Mouse (Mus musculus) E14TG2a.4 (cell line): ENCODE results near the gene Timm44.

Experiments used
- H3K27me3 ChIP-seq: 2 replicates; pipeline ENCODE4 v1.6.1; 2014; ENCODE audit warnings: low read length, control low read depth; ENCODE audit not compliant: insufficient read depth
- H3K36me3 ChIP-seq: 2 replicates; pipeline ENCODE4 v1.6.1; 2014; ENCODE audit warnings: low read length, control low read depth; ENCODE audit not compliant: insufficient read depth
- H3K4me1 ChIP-seq: replicated peaks from 2 replicates; pipeline ENCODE4 v1.6.1; 2014; ENCODE audit warnings: low read depth, low read length, control low read depth
- H3K4me3 ChIP-seq: replicated peaks from 2 replicates; pipeline ENCODE4 v1.5.1; 2014; ENCODE audit warnings: mild to moderate bottlenecking, low read length
- H3K9me3 ChIP-seq: 2 replicates; pipeline ENCODE4 v1.6.1; 2014; ENCODE audit warnings: low read length, control low read depth
- CTCF ChIP-seq: conservative IDR thresholded peaks from 2 replicates; pipeline ENCODE4 v1.5.1; 2014; ENCODE audit warnings: low read length
- NANOG ChIP-seq: IDR thresholded peaks from 2 replicates; pipeline ENCODE4 v1.6.1; 2014; ENCODE audit warnings: borderline replicate concordance, low read length, mixed read lengths
- POU5F1 ChIP-seq: IDR thresholded peaks from 2 replicates; pipeline ENCODE4 v1.6.1; 2014; ENCODE audit warnings: low read length, borderline replicate concordance

Timm44 gene

DNA sequence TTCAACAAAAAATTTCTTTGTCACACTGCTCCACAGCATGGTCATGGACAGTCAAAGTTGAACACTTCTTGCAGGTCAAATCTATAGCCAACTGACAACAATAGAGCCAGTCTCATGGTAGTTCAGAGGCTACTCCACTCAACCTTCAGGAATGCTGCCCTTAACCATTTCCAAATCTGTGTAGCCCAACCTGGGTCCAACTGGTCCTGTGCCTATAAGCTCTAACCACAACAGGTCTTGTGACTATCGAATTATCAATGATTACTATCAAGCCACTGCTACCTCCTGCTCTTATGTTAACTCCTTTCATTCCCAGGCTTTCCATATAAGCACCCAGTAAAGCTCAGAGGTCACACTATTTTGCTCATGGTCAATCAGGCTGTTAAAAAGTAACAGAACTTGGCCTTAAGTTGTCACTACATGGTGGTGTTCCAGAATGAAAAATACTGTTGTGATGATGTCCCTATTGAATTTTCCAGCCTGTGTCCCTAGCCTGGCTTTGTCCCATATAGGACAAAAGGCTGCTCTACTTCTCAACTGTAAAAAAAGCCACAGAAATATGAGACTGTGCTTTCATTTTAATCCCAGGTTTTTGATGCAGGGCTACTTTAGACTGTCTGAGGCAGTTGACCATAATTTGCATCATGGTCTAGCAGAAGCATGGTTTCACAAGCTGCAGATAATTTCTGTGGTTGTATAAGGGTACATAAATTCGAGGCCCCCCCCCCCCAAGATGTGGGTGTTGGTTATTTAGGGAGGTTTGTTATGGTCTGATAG, 43.3 kb upstream of the Timm44 start:
- H3K9me3 ChIP-seq, result no peaks in the 10 kb centered on the region
- peaks cover 54% of the 10 kb centered on the region for H3K36me3 ChIP-seq
- TF ChIP-seq NANOG (no peak), CTCF (no peak), POU5F1 (no peak)
- no peak overlapping the region for H3K4me3 ChIP-seq
- peaks cover 58% of the 10 kb centered on the region for H3K4me1 ChIP-seq
- H3K27me3 ChIP-seq, result no peaks in the 10 kb centered on the region

DNA sequence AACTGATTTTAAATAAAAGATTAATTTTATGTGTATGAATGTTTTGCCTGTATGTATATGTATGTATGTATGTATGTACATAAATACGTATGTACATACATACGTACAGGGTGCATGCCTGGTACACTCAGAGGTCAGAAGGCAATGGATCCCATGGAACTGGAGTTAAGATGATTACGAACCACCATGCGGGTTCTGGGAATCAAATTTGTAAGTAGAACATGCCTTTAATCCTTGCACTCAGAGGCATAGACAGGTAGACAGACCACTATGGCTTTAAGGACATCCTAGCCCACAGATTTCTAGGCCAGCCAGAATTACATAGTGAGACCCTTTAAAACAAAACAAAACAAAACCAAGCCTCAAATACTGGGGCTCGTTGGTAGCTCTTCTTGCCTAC, 42.4 kb upstream of the Timm44 start:
- Histone ChIP-seq H3K27me3 (no peaks in the 10 kb centered on the region), H3K9me3 (no peaks in the 10 kb centered on the region), H3K36me3 (peaks cover 48% of the 10 kb centered on the region), H3K4me3 (no peak overlapping the region), H3K4me1 (peaks cover 58% of the 10 kb centered on the region)
- TF ChIP-seq POU5F1 (no peak), NANOG (no peak), CTCF (no peak)

DNA sequence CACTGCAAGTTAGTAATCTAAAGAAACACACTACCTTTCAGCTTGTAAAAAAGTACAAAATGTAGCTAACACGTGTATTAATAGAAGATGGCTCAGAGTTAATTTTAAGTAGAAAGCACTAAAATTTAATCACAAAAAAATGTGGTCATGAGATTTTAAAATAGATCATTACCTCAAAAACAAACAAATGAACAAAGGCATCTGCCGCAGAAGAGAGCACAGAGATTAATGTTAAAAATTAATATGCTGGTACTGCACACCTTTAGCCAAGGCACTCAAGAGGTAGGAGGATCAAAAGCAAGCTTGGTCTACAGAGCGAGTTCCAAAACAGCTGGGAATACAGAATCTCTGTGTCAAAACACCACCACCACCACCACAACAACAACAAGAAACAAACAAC, 39.1 kb upstream of the Timm44 start:
- TF ChIP-seq CTCF, result no peak
- no peak for TF ChIP-seq NANOG
- TF ChIP-seq POU5F1, result no peak
- Histone ChIP-seq H3K27me3 (no peaks in the 10 kb centered on the region), H3K36me3 (peaks cover 42% of the 10 kb centered on the region), H3K4me1 (peaks cover 34% of the 10 kb centered on the region), H3K9me3 (no peaks in the 10 kb centered on the region), H3K4me3 (no peak overlapping the region)

DNA sequence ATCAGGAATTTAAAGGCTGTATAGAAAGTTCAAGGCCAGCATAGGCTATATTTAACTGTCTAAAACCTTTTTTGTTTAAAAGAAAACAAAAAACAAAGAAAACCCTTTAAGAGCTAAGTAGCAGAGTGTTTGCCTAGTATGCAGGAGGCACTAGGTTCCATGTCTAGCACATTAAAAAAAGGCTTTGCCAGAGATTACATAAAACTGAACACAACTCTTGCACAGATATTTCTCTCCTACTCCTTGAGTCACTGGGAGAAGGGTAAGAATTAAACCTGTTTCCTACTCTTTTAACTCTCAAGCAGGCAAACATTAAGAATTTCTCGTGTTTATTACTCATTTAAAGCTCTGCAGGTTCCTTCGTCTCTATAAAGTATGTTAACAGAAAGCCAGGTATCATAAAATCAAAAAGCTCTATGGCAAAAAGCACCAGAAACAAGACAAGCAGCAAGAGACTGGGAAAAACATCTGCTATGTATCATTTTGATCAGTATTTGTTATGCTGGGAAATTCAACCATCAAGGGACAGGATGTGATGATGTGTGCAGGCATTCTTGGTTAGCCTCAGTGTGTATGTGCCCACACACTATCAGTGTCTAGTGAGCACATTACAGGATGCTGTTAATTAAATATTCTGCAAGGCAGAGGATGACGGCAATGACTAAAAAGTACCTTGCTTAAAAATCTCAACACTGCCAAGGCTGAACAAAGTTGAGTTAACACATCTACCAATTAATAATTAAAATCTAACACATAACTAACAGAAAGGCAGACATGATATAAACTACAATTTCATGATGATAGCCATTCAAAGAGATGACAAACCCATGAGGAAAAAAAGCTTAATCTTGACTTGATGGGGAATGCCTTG, 37.8 kb upstream of the Timm44 start:
- Histone ChIP-seq H3K9me3 (no peaks in the 10 kb centered on the region), H3K36me3 (peaks cover 43% of the 10 kb centered on the region), H3K27me3 (no peaks in the 10 kb centered on the region), H3K4me1 (peaks cover 23% of the 10 kb centered on the region), H3K4me3 (no peak overlapping the region)
- TF ChIP-seq NANOG (no peak), CTCF (no peak), POU5F1 (no peak)

DNA sequence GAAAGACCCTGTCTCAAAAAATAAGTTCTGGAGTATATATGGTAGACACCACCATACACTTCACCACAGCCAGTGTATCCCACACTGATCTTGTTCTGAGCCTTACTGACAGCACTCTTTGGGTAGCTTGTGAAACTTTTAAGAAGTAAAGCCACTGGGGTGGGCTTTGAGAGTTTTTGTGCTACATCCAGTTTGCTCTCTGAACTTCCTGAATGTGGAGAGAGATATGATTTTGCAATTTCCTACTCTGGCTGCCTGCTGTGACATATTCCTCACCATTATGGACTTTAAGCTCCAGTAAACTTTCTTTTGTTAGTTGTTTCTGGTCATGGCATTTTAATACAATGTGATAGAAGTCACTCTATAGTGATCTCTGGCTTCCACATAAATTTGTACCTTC, 36.4 kb upstream of the Timm44 start:
- Histone ChIP-seq H3K36me3 (peaks cover 53% of the 10 kb centered on the region), H3K4me3 (no peak overlapping the region), H3K27me3 (no peaks in the 10 kb centered on the region), H3K9me3 (no peaks in the 10 kb centered on the region), H3K4me1 (peaks cover 20% of the 10 kb centered on the region)
- no peak for TF ChIP-seq POU5F1
- TF ChIP-seq NANOG, result no peak
- TF ChIP-seq CTCF, result no peak

DNA sequence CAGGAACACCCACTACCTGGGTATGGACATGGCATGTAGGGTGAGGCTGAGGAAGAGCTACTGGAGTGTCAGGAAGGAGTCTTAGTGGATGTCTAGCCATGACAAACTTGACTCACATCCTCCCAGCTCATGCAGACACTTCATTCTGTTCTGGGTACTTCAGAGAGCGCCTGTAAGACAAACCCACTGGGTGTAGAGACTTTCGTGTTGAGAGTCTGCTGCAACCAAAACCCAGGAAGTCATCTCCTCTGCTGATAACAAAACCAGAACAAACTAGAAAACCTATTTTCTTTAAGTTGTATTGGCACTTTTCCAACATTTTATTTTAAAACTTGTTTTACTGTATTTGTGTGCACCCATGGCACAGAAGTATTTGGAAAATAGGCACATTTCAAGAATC, 30.1 kb upstream of the Timm44 start:
- TF ChIP-seq CTCF, result no peak
- no peak for TF ChIP-seq POU5F1
- TF ChIP-seq NANOG, result no peak

DNA sequence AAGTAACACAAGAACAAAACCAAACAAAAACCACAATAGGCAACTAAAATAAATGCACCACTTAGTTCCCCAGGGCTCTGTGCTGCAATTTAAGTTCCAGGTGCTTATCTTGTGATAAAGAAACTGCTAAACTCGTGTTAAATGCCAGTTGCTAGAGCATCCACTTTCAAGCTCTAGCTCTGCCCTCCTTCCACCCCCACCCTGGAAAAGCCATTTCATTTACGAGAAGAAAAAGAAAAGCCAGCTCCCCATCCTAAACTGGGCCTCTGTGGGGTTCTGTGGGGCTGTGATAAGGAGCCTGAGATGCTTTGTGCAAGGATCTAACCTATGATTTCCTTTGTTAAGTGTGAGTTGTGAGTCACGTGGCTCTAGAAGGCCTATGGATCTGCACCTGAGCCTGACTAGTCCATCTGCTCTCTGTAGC, 28.4 kb upstream of the Timm44 start:
- H3K4me1 ChIP-seq, result peaks cover 17% of the 10 kb centered on the region
- peaks cover 99% of the 10 kb centered on the region for H3K36me3 ChIP-seq
- no peaks in the 10 kb centered on the region for H3K27me3 ChIP-seq
- H3K9me3 ChIP-seq, result no peaks in the 10 kb centered on the region
- no peak for TF ChIP-seq POU5F1
- no peak for TF ChIP-seq CTCF
- no peak for TF ChIP-seq NANOG
- no peak overlapping the region for H3K4me3 ChIP-seq

More for the DNA sequence above, 30.1 kb upstream of the Timm44 start:
- Histone ChIP-seq H3K9me3 (no peaks in the 10 kb centered on the region), H3K4me3 (no peak overlapping the region), H3K27me3 (no peaks in the 10 kb centered on the region), H3K4me1 (peaks cover 7% of the 10 kb centered on the region; the same call in 1 of the 2 replicates), H3K36me3 (peaks cover 100% of the 10 kb centered on the region)

DNA sequence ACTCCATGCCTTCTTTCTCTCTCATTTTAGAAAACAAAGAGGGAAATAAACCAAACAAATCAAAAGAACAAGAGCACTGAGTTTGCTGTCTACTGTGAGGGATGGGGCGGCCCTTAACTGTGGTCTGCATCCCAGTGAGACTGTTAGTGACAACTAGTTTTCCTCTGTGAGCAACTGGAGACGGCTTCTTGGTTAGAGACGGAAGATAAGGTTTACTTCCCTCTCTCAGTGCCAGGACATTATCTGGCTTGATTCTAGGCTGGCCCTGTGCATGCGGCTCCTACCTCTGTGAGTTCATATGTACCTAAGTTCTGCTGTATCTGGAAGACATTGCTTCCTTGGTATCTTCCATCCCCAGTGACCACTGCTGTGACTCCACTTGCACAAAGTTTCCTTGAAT, 22.1 kb upstream of the Timm44 start:
- no peaks in the 10 kb centered on the region for H3K9me3 ChIP-seq
- no peaks in the 10 kb centered on the region for H3K27me3 ChIP-seq
- peaks cover 98% of the 10 kb centered on the region for H3K36me3 ChIP-seq
- H3K4me1 ChIP-seq, result peaks cover 17% of the 10 kb centered on the region
- no peak overlapping the region for H3K4me3 ChIP-seq
- no peak for TF ChIP-seq POU5F1
- TF ChIP-seq CTCF, result no peak
- no peak for TF ChIP-seq NANOG
